Mouse (Mus musculus) neural tube, embryonic 11.5 days (tissue): ENCODE measurements around the gene Gm49380. TPM values are rescaled to one million over a fixed set of nuclear protein-coding genes. Genes with fewer than 3 reads are reported as not detected.

ENCODE experiments used
- ATAC-seq: fragments of 200-750 bp; cut with Nextera tagmentation; 2 replicates; pipeline ENCODE4 v1.8.0; 2017; ENCODE audit warnings: moderate number of reproducible peaks, mild to moderate bottlenecking, moderate TSS enrichment, moderate library complexity; ENCODE audit not compliant: insufficient read depth, low FRiP score, low TSS enrichment
- DNase-seq: peaks from one replicate; pipeline ENCODE4 v3.0.0-alpha.2; 2015; ENCODE audit warnings: low spot score
- H3K27ac ChIP-seq: fragments of 300-500 bp; sonication (generic); 2 replicates; pipeline ENCODE4 v1.5.1; 2014; ENCODE audit warnings: low read depth, mild to moderate bottlenecking, low read length
- H3K27me3 ChIP-seq: fragments of 300-500 bp; sonication (generic); 2 replicates; pipeline ENCODE4 v1.6.1; 2014; ENCODE audit warnings: mild to moderate bottlenecking, low read length, mixed read lengths; ENCODE audit not compliant: control insufficient read depth, insufficient read depth
- H3K36me3 ChIP-seq: fragments of 300-500 bp; sonication (generic); 2 replicates; pipeline ENCODE4 v1.6.1; 2014; ENCODE audit warnings: mild to moderate bottlenecking, low read length, moderate library complexity, mixed read lengths; ENCODE audit not compliant: control insufficient read depth, insufficient read depth
- H3K4me1 ChIP-seq: fragments of 300-500 bp; sonication (generic); 2 replicates; pipeline ENCODE4 v1.6.1; 2014; ENCODE audit warnings: low read length, mixed read lengths; ENCODE audit not compliant: control insufficient read depth, insufficient read depth
- H3K4me2 ChIP-seq: fragments of 300-500 bp; sonication (generic); 2 replicates; pipeline ENCODE4 v1.6.1; 2014; ENCODE audit warnings: low read depth, mild to moderate bottlenecking, moderate library complexity
- H3K4me3 ChIP-seq: fragments of 300-500 bp; sonication (generic); 2 replicates; pipeline ENCODE4 v1.5.1; 2014; ENCODE audit warnings: low read depth, low read length
- H3K9ac ChIP-seq: fragments of 300-500 bp; sonication (generic); 2 replicates; pipeline ENCODE4 v1.6.1; 2014; ENCODE audit warnings: mild to moderate bottlenecking, low read length
- H3K9me3 ChIP-seq: fragments of 300-500 bp; sonication (generic); 2 replicates; pipeline ENCODE4 v1.6.1; 2016; ENCODE audit warnings: low read length; ENCODE audit not compliant: control insufficient read depth
- WGBS: fragments of 180-500 bp; shearing (Covaris S2); extraction: QIAGEN DNeasy Blood & Tissue Kit; methylation state at CpG from one replicate; pipeline ENCODE4 v1.1.7; 2014; 5-methylcytosine and 5-hydroxymethylcytosine counted together
- polyA plus RNA-seq: library from polyadenylated mRNA; unstranded; fragments of >200 nt; fragmentation: Nextera tagmentation; extraction: Ambion mirVana; gene quantifications from 2 replicates; pipeline ENCODE4 v1.2.1, GENCODE M21; 2014

Gm49380 gene
- polyA plus RNA-seq, 1 experiment from 2014 or later = 0.95 TPM

- Histone ChIP-seq H3K27me3 (peaks cover 30% of the 10 kb centered on the region), H3K9ac (no peak overlapping the region), H3K4me2 (no peak overlapping the region), H3K4me3 (no peak overlapping the region), H3K27ac (no peak overlapping the region), H3K9me3 (no peaks in the 10 kb centered on the region), H3K36me3 (no peaks in the 10 kb centered on the region), H3K4me1 (peaks cover 7% of the 10 kb centered on the region)
- DNase-seq (no peak), ATAC-seq (no peak)
- 41% methylated on average over 14 of the region's 14 CpGs for WGBS
Observed at GRCm38 (mm10) chr9:44044426-44045157, 68.7 kb downstream of the Gm49380 start.

- WGBS = 3% methylated on average over 23 of the region's 23 CpGs
- ATAC-seq (no peak), DNase-seq (no peak)
- no peaks in the 10 kb centered on the region for H3K9me3 ChIP-seq
- peak overlapping the region; percentile 50 for H3K4me2 ChIP-seq
- peak overlapping the region; percentile 28 for H3K4me3 ChIP-seq
- H3K27me3 ChIP-seq = peaks cover 30% of the 10 kb centered on the region
- H3K4me1 ChIP-seq = peaks cover 7% of the 10 kb centered on the region
- no peak overlapping the region for H3K27ac ChIP-seq
- no peaks in the 10 kb centered on the region for H3K36me3 ChIP-seq
- peak overlapping the region; percentile 37; the same call in 1 of the 2 replicates for H3K9ac ChIP-seq
Observed at GRCm38 (mm10) chr9:44043708-44044425, 69.4 kb downstream of the Gm49380 start.

DNA sequence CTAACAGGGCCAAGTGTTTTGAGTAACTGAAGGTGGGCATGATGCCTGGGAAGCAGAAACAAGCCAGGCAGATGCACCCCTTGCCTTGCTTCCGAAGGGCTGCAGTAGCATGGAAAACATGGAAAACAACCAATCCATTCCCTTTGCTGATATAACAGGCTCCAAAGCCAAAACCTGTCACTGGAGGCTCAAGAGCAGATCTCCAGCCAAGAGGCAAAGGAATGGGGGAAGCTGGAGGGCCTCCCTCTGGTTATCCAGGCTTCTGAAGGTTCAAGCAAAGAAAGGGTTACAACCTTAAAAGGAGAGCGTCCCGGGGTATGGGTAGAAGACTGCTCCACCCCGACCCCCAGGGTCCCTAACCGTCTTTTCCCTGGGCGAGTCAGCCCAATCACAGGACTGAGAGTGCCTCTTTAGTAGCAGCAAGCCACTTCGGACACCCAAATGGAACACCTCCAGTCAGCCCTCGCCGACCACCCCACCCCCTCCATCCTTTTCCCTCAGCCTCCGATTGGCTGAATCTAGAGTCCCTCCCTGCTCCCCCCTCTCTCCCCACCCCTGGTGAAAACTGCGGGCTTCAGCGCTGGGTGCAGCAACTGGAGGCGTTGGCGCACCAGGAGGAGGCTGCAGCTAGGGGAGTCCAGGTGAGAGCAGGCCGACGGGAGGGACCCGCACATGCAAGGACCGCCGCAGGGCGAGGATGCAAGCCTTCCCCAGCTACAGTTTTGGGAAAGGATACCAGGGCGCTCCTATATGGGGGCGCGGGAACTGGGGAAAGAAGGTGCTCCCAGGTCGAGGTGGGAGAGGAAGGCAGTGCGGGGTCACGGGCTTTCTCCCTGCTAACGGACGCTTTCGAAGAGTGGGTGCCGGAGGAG, 70.2 kb downstream of the Gm49380 start, which contains the start of gene Thy1:
Gene Thy1, plus strand, starts transcription at position 549 of the 872 bp plus-strand sequence.
- Histone ChIP-seq H3K9me3 (no peaks in the 10 kb centered on the region), H3K4me1 (peaks cover 7% of the 10 kb centered on the region), H3K9ac (peak within 1 kb of the TSS; percentile 37; the same call in 1 of the 2 replicates), H3K27ac (no peak within 1 kb of the TSS), H3K4me3 (peak within 1 kb of the TSS; percentile 28), H3K36me3 (no peaks in the 10 kb centered on the region), H3K27me3 (peaks cover 30% of the 10 kb centered on the region), H3K4me2 (peak within 1 kb of the TSS; percentile 50)
- under 1% methylated on average over 30 of the region's 30 CpGs for WGBS
- DNase-seq (peak; percentile 44), ATAC-seq (no peak)

- WGBS = 82% methylated on average over 1 of the region's 1 CpGs
- H3K27me3 ChIP-seq = peaks cover 30% of the 10 kb centered on the region
Observed at GRCm38 (mm10) chr9:44042396-44042680, 71.0 kb downstream of the Gm49380 start.

DNA sequence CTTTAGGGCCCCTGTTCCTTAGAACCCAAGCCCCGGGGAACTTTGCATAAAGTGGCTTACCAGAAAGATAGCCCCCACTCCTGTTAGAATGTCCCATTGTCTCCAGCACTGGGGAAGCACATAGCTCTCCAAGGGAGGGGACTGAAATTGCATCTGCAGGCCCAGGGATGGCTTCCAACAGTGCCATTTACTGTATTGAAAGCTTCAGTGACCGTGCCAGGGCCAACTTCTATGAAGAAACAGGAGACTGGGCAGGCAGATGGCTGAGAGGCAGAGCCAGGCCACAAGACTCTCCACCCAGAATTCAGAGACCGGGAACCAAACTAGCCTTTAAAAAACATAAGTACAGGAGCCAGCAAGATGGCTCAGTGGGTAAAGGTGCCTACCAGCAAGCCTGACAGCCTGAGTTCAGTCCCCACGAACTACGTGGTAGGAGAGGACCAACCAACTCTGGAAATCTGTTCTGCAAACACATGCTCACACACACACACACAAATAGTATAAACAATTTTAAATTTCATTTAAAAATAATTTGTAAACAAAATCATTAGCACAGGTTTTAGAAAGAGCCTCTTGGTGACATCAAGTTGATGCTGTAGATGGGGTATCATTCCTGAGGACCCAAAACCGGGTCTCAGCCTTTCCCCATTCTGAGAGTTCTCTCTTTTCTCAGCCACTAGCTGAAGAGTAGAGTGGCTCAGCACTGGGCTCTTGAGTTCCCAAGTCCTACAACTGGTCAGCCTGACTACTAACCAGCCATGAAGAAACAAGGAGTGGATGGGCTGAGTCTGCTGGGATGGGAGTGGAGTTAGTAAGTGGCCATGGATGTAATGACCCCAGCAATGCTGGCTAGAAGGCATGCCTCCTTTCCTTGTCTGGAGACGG, 71.5 kb downstream of the Gm49380 start:
- ATAC-seq = no peak
- H3K27me3 ChIP-seq = peaks cover 30% of the 10 kb centered on the region
- H3K4me2 ChIP-seq = no peak overlapping the region
- H3K4me1 ChIP-seq = peaks cover 7% of the 10 kb centered on the region
- no peak overlapping the region for H3K27ac ChIP-seq
- H3K4me3 ChIP-seq = no peak overlapping the region
- no peak for DNase-seq
- H3K9me3 ChIP-seq = no peaks in the 10 kb centered on the region
- no peaks in the 10 kb centered on the region for H3K36me3 ChIP-seq
- no peak overlapping the region for H3K9ac ChIP-seq
- 64% methylated on average over 7 of the region's 7 CpGs for WGBS

More at GRCm38 (mm10) chr9:44042396-44042680, 71.0 kb downstream of the Gm49380 start:
- no peaks in the 10 kb centered on the region for H3K9me3 ChIP-seq
- ATAC-seq = no peak
- H3K4me3 ChIP-seq = no peak overlapping the region
- H3K36me3 ChIP-seq = no peaks in the 10 kb centered on the region
- H3K4me1 ChIP-seq = peaks cover 7% of the 10 kb centered on the region
- no peak overlapping the region for H3K27ac ChIP-seq
- no peak overlapping the region for H3K9ac ChIP-seq
- DNase-seq = no peak
- H3K4me2 ChIP-seq = no peak overlapping the region

DNA sequence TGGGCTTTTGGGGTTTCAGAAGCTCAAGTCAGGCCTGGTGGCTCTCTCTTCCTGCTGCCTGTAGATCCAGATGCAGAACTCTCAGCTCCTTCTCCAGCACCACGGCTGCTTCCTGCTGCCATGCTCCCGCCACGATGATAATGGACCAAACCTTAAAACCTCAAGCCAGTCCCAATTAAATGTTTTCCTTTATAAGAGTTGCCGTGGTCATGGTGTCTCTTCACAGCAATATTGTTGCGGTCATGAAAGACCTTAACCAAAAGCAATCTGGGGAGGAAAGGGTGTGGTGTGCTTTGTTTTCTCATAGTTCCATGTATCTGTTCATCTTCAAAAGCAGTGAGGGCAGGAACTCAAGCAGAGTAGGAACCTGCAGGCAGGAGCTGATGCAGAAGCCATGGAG, 76.2 kb downstream of the Gm49380 start:
- DNase-seq (no peak), ATAC-seq (no peak)
- 0 out of 2 replicates have a peak, but pooled peaks cover 1% of the 10 kb centered on the region for H3K27me3 ChIP-seq
- no peak overlapping the region for H3K27ac ChIP-seq
- H3K36me3 ChIP-seq = no peaks in the 10 kb centered on the region
- no peaks in the 10 kb centered on the region for H3K9me3 ChIP-seq
- no peak overlapping the region for H3K4me2 ChIP-seq
- no peaks in the 10 kb centered on the region for H3K4me1 ChIP-seq
- no peak overlapping the region for H3K9ac ChIP-seq
- no peak overlapping the region for H3K4me3 ChIP-seq
- 90% methylated on average over 5 of the region's 5 CpGs for WGBS

GRCm38 (mm10) chr9:44033957-44034727, 79.2 kb downstream of the Gm49380 start:
- WGBS = 73% methylated on average over 13 of the region's 13 CpGs
- H3K27me3 ChIP-seq = no peaks in the 10 kb centered on the region
- H3K4me2 ChIP-seq = no peak overlapping the region
- H3K36me3 ChIP-seq = no peaks in the 10 kb centered on the region
- no peaks in the 10 kb centered on the region for H3K9me3 ChIP-seq
- no peaks in the 10 kb centered on the region for H3K4me1 ChIP-seq
- DNase-seq = no peak
- no peak overlapping the region for H3K9ac ChIP-seq
- H3K4me3 ChIP-seq = no peak overlapping the region
- ATAC-seq = no peak
- no peak overlapping the region for H3K27ac ChIP-seq
